Mouse (Mus musculus) hindbrain, embryonic 11.5 days (tissue): ENCODE data around the gene Angptl8. TPM values are rescaled to one million over a fixed set of nuclear protein-coding genes. Genes with fewer than 3 reads are reported as not detected.

Experiments used
- ATAC-seq: fragments of 200-750 bp; cut with Nextera tagmentation; 2 replicates; pipeline ENCODE4 v1.8.0; 2017; ENCODE audit warnings: mild to moderate bottlenecking, moderate TSS enrichment, moderate library complexity; ENCODE audit not compliant: low FRiP score
- DNase-seq: peaks from one replicate; pipeline ENCODE4 v3.0.0-alpha.2; 2015; ENCODE audit warnings: low spot score
- H3K27ac ChIP-seq: fragments of 300-500 bp; sonication (generic); 2 replicates; pipeline ENCODE4 v1.5.1; 2014; ENCODE audit warnings: mild to moderate bottlenecking, low read depth, low read length
- H3K27me3 ChIP-seq: fragments of 300-500 bp; sonication (generic); 2 replicates; pipeline ENCODE4 v1.6.1; 2014; ENCODE audit warnings: mild to moderate bottlenecking, low read length, moderate library complexity, mixed read lengths; ENCODE audit not compliant: control insufficient read depth, insufficient read depth
- H3K36me3 ChIP-seq: fragments of 300-500 bp; sonication (generic); 2 replicates; pipeline ENCODE4 v1.6.1; 2014; ENCODE audit warnings: mild to moderate bottlenecking, low read length, moderate library complexity, mixed read lengths; ENCODE audit not compliant: control insufficient read depth, insufficient read depth
- H3K4me1 ChIP-seq: fragments of 300-500 bp; sonication (generic); replicated peaks from 2 replicates; pipeline ENCODE4 v1.6.1; 2014; ENCODE audit warnings: low read length, mixed read lengths; ENCODE audit not compliant: control insufficient read depth, insufficient read depth
- H3K4me2 ChIP-seq: fragments of 300-500 bp; sonication (generic); replicated peaks from 2 replicates; pipeline ENCODE4 v1.6.1; 2014; ENCODE audit warnings: mild to moderate bottlenecking, low read depth, low read length
- H3K4me3 ChIP-seq: fragments of 300-500 bp; sonication (generic); 2 replicates; pipeline ENCODE4 v1.5.1; 2014; ENCODE audit warnings: low read depth, low read length
- H3K9ac ChIP-seq: fragments of 300-500 bp; sonication (generic); 2 replicates; pipeline ENCODE4 v1.6.1; 2014; ENCODE audit warnings: low read depth, low read length
- H3K9me3 ChIP-seq: fragments of 300-500 bp; sonication (generic); 2 replicates; pipeline ENCODE4 v1.6.1; 2016; ENCODE audit warnings: low read length; ENCODE audit not compliant: control insufficient read depth
- WGBS: fragments of 180-500 bp; shearing (Covaris S2); extraction: QIAGEN DNeasy Blood & Tissue Kit; methylation state at CpG from one replicate; pipeline ENCODE4 v1.1.7; 2014; 5-methylcytosine and 5-hydroxymethylcytosine counted together
- polyA plus RNA-seq: library from polyadenylated mRNA; unstranded; fragments of >200 nt; fragmentation: Nextera tagmentation; extraction: Ambion mirVana; gene quantifications from 2 replicates; pipeline ENCODE4 v1.2.1, GENCODE M21; 2014

Angptl8 gene
- polyA plus RNA-seq, 1 experiment from 2014 or later = 0.74 TPM

GRCm38 (mm10) chr9:21837690-21838089 is 2.4 kb downstream of the Angptl8 start:
- ATAC-seq (no peak), DNase-seq (no peak)
- no peak overlapping the region for H3K4me3 ChIP-seq
- H3K27me3 ChIP-seq = no peaks in the 10 kb centered on the region
- no peak overlapping the region for H3K9ac ChIP-seq
- 95% methylated on average over 2 of the region's 2 CpGs for WGBS
- no peaks in the 10 kb centered on the region for H3K9me3 ChIP-seq
- no peaks in the 10 kb centered on the region for H3K36me3 ChIP-seq
- no peak overlapping the region for H3K27ac ChIP-seq
- no peaks in the 10 kb centered on the region for H3K4me1 ChIP-seq
- no peak overlapping the region for H3K4me2 ChIP-seq

- no peak overlapping the region for H3K9ac ChIP-seq
- H3K36me3 ChIP-seq = no peaks in the 10 kb centered on the region
- peak; percentile 71 for DNase-seq
- no peak overlapping the region for H3K4me3 ChIP-seq
- no peak for ATAC-seq
- 52% methylated on average over 8 of the region's 8 CpGs for WGBS
- no peak overlapping the region for H3K27ac ChIP-seq
- no peaks in the 10 kb centered on the region for H3K9me3 ChIP-seq
- H3K27me3 ChIP-seq = no peaks in the 10 kb centered on the region
- no peaks in the 10 kb centered on the region for H3K4me1 ChIP-seq
- no peak overlapping the region for H3K4me2 ChIP-seq
These were observed 4.9 kb downstream of the Angptl8 start for GRCm38 (mm10) chr9:21840115-21840787.

- Histone ChIP-seq H3K36me3 (no peaks in the 10 kb centered on the region), H3K27ac (no peak overlapping the region), H3K27me3 (no peaks in the 10 kb centered on the region), H3K4me2 (no peak overlapping the region), H3K4me3 (no peak overlapping the region), H3K9me3 (no peaks in the 10 kb centered on the region), H3K4me1 (no peaks in the 10 kb centered on the region), H3K9ac (no peak overlapping the region)
- no peak for DNase-seq
- no peak for ATAC-seq
- 96% methylated on average over 6 of the region's 6 CpGs for WGBS
These were observed 6.0 kb downstream of the Angptl8 start for GRCm38 (mm10) chr9:21841340-21841739.

- ATAC-seq = no peak
- H3K36me3 ChIP-seq = no peaks in the 10 kb centered on the region
- no peak for DNase-seq
- H3K9ac ChIP-seq = no peak overlapping the region
- no peak overlapping the region for H3K4me2 ChIP-seq
- no peaks in the 10 kb centered on the region for H3K27me3 ChIP-seq
- H3K27ac ChIP-seq = no peak overlapping the region
- H3K4me1 ChIP-seq = 0 out of 2 replicates have a peak, but pooled peaks cover 3% of the 10 kb centered on the region
- no peak overlapping the region for H3K4me3 ChIP-seq
- H3K9me3 ChIP-seq = no peaks in the 10 kb centered on the region
- 65% methylated on average over 5 of the region's 5 CpGs for WGBS
These were observed 7.1 kb downstream of the Angptl8 start for GRCm38 (mm10) chr9:21842391-21842790.

- Histone ChIP-seq H3K9ac (no peak overlapping the region), H3K4me1 (0 out of 2 replicates have a peak, but pooled peaks cover 3% of the 10 kb centered on the region), H3K27ac (no peak overlapping the region), H3K9me3 (no peaks in the 10 kb centered on the region), H3K4me2 (no peak overlapping the region), H3K27me3 (no peaks in the 10 kb centered on the region), H3K4me3 (no peak overlapping the region), H3K36me3 (no peaks in the 10 kb centered on the region)
- no peak for ATAC-seq
- no peak for DNase-seq
- 86% methylated on average over 6 of the region's 6 CpGs for WGBS
These were observed 7.8 kb downstream of the Angptl8 start for GRCm38 (mm10) chr9:21843086-21843485.

GRCm38 (mm10) chr9:21845381-21846080 is 10.2 kb downstream of the Angptl8 start:
- 0 out of 2 replicates have a peak, but pooled peaks cover 3% of the 10 kb centered on the region for H3K4me1 ChIP-seq
- no peak for DNase-seq
- H3K9ac ChIP-seq = no peak overlapping the region

GRCm38 (mm10) chr9:21846755-21847341 is 11.5 kb downstream of the Angptl8 start:
- H3K4me1 ChIP-seq = 0 out of 2 replicates have a peak, but pooled peaks cover 3% of the 10 kb centered on the region
- no peak overlapping the region for H3K4me3 ChIP-seq
- no peaks in the 10 kb centered on the region for H3K9me3 ChIP-seq
- H3K27ac ChIP-seq = peak overlapping the region; percentile 30; the same call in 1 of the 2 replicates
- H3K9ac ChIP-seq = no peak overlapping the region
- H3K4me2 ChIP-seq = peak overlapping the region; percentile 26; the same call in 1 of the 2 replicates
- ATAC-seq (no peak), DNase-seq (no peak)
- no peaks in the 10 kb centered on the region for H3K27me3 ChIP-seq
- 10% methylated on average over 11 of the region's 11 CpGs for WGBS
- H3K36me3 ChIP-seq = no peaks in the 10 kb centered on the region

More at GRCm38 (mm10) chr9:21845381-21846080, 10.2 kb downstream of the Angptl8 start:
- H3K9me3 ChIP-seq = no peaks in the 10 kb centered on the region
- no peak; the same call in 1 of the 2 replicates for ATAC-seq
- H3K27me3 ChIP-seq = no peaks in the 10 kb centered on the region
- WGBS = 51% methylated on average over 14 of the region's 14 CpGs
- no peaks in the 10 kb centered on the region for H3K36me3 ChIP-seq
- no peak overlapping the region for H3K4me2 ChIP-seq
- no peak overlapping the region for H3K27ac ChIP-seq
- no peak overlapping the region for H3K4me3 ChIP-seq

GRCm38 (mm10) chr9:21847425-21847824 is 12.1 kb downstream of the Angptl8 start:
- H3K36me3 ChIP-seq = no peaks in the 10 kb centered on the region
- no peak overlapping the region for H3K27ac ChIP-seq
- DNase-seq (no peak), ATAC-seq (no peak)
- H3K4me3 ChIP-seq = no peak overlapping the region
- H3K4me2 ChIP-seq = no peak overlapping the region
- H3K9ac ChIP-seq = no peak overlapping the region
- no peaks in the 10 kb centered on the region for H3K9me3 ChIP-seq
- H3K4me1 ChIP-seq = 0 out of 2 replicates have a peak, but pooled peaks cover 3% of the 10 kb centered on the region
- no peaks in the 10 kb centered on the region for H3K27me3 ChIP-seq
- 40% methylated on average over 3 of the region's 3 CpGs for WGBS
